Mouse (Mus musculus): ENCODE measurements around the gene Ctsll3. TPM values are rescaled to one million over a fixed set of nuclear protein-coding genes. Genes with fewer than 3 reads are reported as not detected.

Ctsll3 gene
- polyA plus RNA-seq (2014; fragmentation: Nextera tagmentation; extraction: Ambion mirVana), result not detected in 2 replicates

- Histone ChIP-seq H3K4me1 (replicated peaks; ENCODE audit: control insufficient read depth, insufficient read depth, low read length) (no peaks in the 10 kb centered on the region), H3K36me3 (ENCODE audit: control insufficient read depth, insufficient read depth, low read length) (no peaks in the 10 kb centered on the region), H3K4me3 (ENCODE audit: low read depth, low read length) (no peak within 1 kb of the TSS), H3K4me2 (no peak within 1 kb of the TSS), H3K27me3 (replicated peaks; ENCODE audit: control insufficient read depth, insufficient read depth, low read length) (no peaks in the 10 kb centered on the region), H3K27ac (ENCODE audit: low read depth, low read length) (no peak within 1 kb of the TSS), H3K9me3 (ENCODE audit: control insufficient read depth, low read length) (no peaks in the 10 kb centered on the region), H3K9ac (ENCODE audit: low read depth, low read length) (no peak within 1 kb of the TSS)
- DNase-seq (ENCODE audit: low spot score) (no peak), ATAC-seq (replicated peaks; ENCODE audit: low FRiP score) (no peak)
- WGBS, result 44% methylated on average over 1 of the region's 1 CpGs
These were observed at the start of gene Ctsll3 for GRCm38 (mm10) chr13:60802749-60803148. Ctsll3 (minus strand) TSS chr13:60802849.

DNA sequence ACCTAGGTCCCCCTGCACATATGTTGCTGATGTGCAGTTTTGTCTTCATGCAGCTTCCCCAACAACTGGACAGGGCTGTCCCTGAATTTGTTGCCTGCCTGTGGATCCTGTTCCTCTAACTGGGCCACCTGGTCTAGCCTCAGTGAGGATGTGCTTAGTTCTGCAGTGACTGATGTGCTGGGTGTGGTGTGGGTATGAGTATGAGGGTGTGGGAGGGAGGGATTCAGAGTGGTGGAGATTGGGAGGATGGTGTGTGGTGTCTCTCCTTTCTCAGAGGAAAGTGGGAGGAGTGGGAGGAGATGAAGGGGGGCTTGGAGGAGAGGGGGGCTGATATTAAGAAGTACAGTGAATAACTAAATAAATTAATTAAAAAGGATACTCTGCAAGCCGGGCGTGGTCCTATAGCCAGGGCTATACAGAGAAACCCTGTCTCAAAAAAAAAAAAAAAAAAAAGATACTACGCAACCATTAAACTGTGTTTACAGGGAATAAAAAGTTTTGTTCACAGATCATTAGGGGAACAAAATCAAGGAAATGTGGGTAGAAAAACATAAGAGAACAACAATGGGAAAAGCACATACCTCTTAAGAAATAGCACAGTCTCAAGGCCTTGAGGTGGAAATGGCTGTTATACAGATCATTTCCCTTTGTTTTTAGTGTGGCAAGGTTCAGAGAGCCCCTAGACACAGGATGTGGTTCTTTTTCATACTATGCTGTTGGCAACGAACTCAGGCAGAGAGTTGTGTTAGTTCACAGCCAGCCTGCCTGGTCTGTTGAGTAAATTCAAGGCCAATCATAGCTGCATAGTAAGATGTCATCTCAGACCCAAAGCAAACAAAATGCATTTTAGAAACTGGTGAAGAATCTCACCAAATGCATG, 45.8 kb upstream of the Ctsll3 start:
- DNase-seq (ENCODE audit: low spot score) (no peak), ATAC-seq (replicated peaks; ENCODE audit: low FRiP score) (no peak)
- no peak overlapping the region for H3K9ac ChIP-seq (ENCODE audit: low read depth, low read length)
- H3K27me3 ChIP-seq (replicated peaks; ENCODE audit: control insufficient read depth, insufficient read depth, low read length), result no peaks in the 10 kb centered on the region
- no peaks in the 10 kb centered on the region for H3K36me3 ChIP-seq (ENCODE audit: control insufficient read depth, insufficient read depth, low read length)
- no peaks in the 10 kb centered on the region for H3K9me3 ChIP-seq (ENCODE audit: control insufficient read depth, low read length)
- no peak overlapping the region for H3K27ac ChIP-seq (ENCODE audit: low read depth, low read length)
- WGBS, result 77% methylated on average over 4 of the region's 4 CpGs
- no peak overlapping the region for H3K4me2 ChIP-seq
- H3K4me1 ChIP-seq (replicated peaks; ENCODE audit: control insufficient read depth, insufficient read depth, low read length), result no peaks in the 10 kb centered on the region
- no peak overlapping the region for H3K4me3 ChIP-seq (ENCODE audit: low read depth, low read length)

DNA sequence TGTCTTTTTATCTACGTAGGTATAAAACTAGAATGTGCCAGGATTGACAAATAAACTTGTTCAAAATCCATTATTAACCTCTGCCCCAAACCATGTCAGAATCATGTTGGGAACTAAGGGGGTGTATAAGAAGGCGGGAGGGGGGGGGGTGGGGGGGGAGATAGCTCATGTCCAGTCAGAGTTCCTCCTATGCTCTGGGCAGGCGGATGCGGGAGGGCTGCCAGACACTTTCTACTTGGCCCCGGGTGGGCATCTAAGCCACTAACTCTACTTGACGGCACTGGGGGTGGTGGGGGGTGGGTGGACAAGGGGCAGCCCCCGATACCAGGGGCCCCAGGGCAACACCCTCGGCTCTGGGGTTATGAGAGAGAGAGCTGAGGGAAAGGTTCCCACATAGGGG, 40.5 kb upstream of the Ctsll3 start:
- Histone ChIP-seq H3K27me3 (replicated peaks; ENCODE audit: control insufficient read depth, insufficient read depth, low read length) (no peaks in the 10 kb centered on the region), H3K4me2 (no peak overlapping the region), H3K36me3 (ENCODE audit: control insufficient read depth, insufficient read depth, low read length) (no peaks in the 10 kb centered on the region), H3K27ac (ENCODE audit: low read depth, low read length) (no peak overlapping the region), H3K4me3 (ENCODE audit: low read depth, low read length) (no peak overlapping the region), H3K4me1 (replicated peaks; ENCODE audit: control insufficient read depth, insufficient read depth, low read length) (no peaks in the 10 kb centered on the region), H3K9ac (ENCODE audit: low read depth, low read length) (no peak overlapping the region), H3K9me3 (ENCODE audit: control insufficient read depth, low read length) (no peaks in the 10 kb centered on the region)
- WGBS, result 80% methylated on average over 8 of the region's 8 CpGs
- DNase-seq (ENCODE audit: low spot score) (no peak), ATAC-seq (replicated peaks; ENCODE audit: low FRiP score) (no peak)

- no peak for ATAC-seq (replicated peaks; ENCODE audit: low FRiP score)
- 82% methylated on average over 6 of the region's 6 CpGs for WGBS
- H3K4me1 ChIP-seq (replicated peaks; ENCODE audit: control insufficient read depth, insufficient read depth, low read length), result no peaks in the 10 kb centered on the region
These were observed 40.1 kb upstream of the Ctsll3 start for GRCm38 (mm10) chr13:60842703-60843102.

GRCm38 (mm10) chr13:60839353-60839902, 36.8 kb upstream of the Ctsll3 start:
- no peaks in the 10 kb centered on the region for H3K4me1 ChIP-seq (replicated peaks; ENCODE audit: control insufficient read depth, insufficient read depth, low read length)
- H3K4me3 ChIP-seq (ENCODE audit: low read depth, low read length), result no peak overlapping the region
- ATAC-seq (replicated peaks; ENCODE audit: low FRiP score) (no peak), DNase-seq (ENCODE audit: low spot score) (no peak)
- no peaks in the 10 kb centered on the region for H3K27me3 ChIP-seq (replicated peaks; ENCODE audit: control insufficient read depth, insufficient read depth, low read length)
- H3K9ac ChIP-seq (ENCODE audit: low read depth, low read length), result no peak overlapping the region
- H3K4me2 ChIP-seq, result no peak overlapping the region
- no peaks in the 10 kb centered on the region for H3K9me3 ChIP-seq (ENCODE audit: control insufficient read depth, low read length)
- WGBS, result 55% methylated on average over 2 of the region's 2 CpGs
- no peak overlapping the region for H3K27ac ChIP-seq (ENCODE audit: low read depth, low read length)
- H3K36me3 ChIP-seq (ENCODE audit: control insufficient read depth, insufficient read depth, low read length), result no peaks in the 10 kb centered on the region

More at GRCm38 (mm10) chr13:60842703-60843102, 40.1 kb upstream of the Ctsll3 start:
- H3K27ac ChIP-seq (ENCODE audit: low read depth, low read length), result no peak overlapping the region
- no peak overlapping the region for H3K4me3 ChIP-seq (ENCODE audit: low read depth, low read length)
- H3K9ac ChIP-seq (ENCODE audit: low read depth, low read length), result no peak overlapping the region
- no peak overlapping the region for H3K4me2 ChIP-seq
- no peaks in the 10 kb centered on the region for H3K36me3 ChIP-seq (ENCODE audit: control insufficient read depth, insufficient read depth, low read length)
- H3K9me3 ChIP-seq (ENCODE audit: control insufficient read depth, low read length), result no peaks in the 10 kb centered on the region
- H3K27me3 ChIP-seq (replicated peaks; ENCODE audit: control insufficient read depth, insufficient read depth, low read length), result no peaks in the 10 kb centered on the region
- no peak for DNase-seq (ENCODE audit: low spot score)

GRCm38 (mm10) chr13:60826052-60826451, 23.4 kb upstream of the Ctsll3 start:
- ATAC-seq (replicated peaks; ENCODE audit: low FRiP score), result no peak
- Histone ChIP-seq H3K36me3 (ENCODE audit: control insufficient read depth, insufficient read depth, low read length) (no peaks in the 10 kb centered on the region), H3K9ac (ENCODE audit: low read depth, low read length) (no peak overlapping the region), H3K4me3 (ENCODE audit: low read depth, low read length) (no peak overlapping the region), H3K27me3 (replicated peaks; ENCODE audit: control insufficient read depth, insufficient read depth, low read length) (no peaks in the 10 kb centered on the region), H3K4me2 (no peak overlapping the region), H3K27ac (ENCODE audit: low read depth, low read length) (no peak overlapping the region), H3K9me3 (ENCODE audit: control insufficient read depth, low read length) (no peaks in the 10 kb centered on the region), H3K4me1 (replicated peaks; ENCODE audit: control insufficient read depth, insufficient read depth, low read length) (no peaks in the 10 kb centered on the region)
- WGBS, result 48% methylated on average over 3 of the region's 3 CpGs
- no peak for DNase-seq (ENCODE audit: low spot score)

- no peaks in the 10 kb centered on the region for H3K27me3 ChIP-seq (replicated peaks; ENCODE audit: control insufficient read depth, insufficient read depth, low read length)
- H3K27ac ChIP-seq (ENCODE audit: low read depth, low read length), result no peak overlapping the region
- no peak overlapping the region for H3K4me3 ChIP-seq (ENCODE audit: low read depth, low read length)
- DNase-seq (ENCODE audit: low spot score) (no peak), ATAC-seq (replicated peaks; ENCODE audit: low FRiP score) (no peak)
- no peak overlapping the region for H3K4me2 ChIP-seq
- no peaks in the 10 kb centered on the region for H3K36me3 ChIP-seq (ENCODE audit: control insufficient read depth, insufficient read depth, low read length)
- no peaks in the 10 kb centered on the region for H3K9me3 ChIP-seq (ENCODE audit: control insufficient read depth, low read length)
- WGBS, result 73% methylated on average over 3 of the region's 3 CpGs
- no peaks in the 10 kb centered on the region for H3K4me1 ChIP-seq (replicated peaks; ENCODE audit: control insufficient read depth, insufficient read depth, low read length)
- no peak overlapping the region for H3K9ac ChIP-seq (ENCODE audit: low read depth, low read length)
These were observed 18.0 kb upstream of the Ctsll3 start for GRCm38 (mm10) chr13:60820486-60821175.

- no peak for ATAC-seq (replicated peaks; ENCODE audit: low FRiP score)
- Histone ChIP-seq H3K9ac (ENCODE audit: low read depth, low read length) (no peak overlapping the region), H3K4me1 (replicated peaks; ENCODE audit: control insufficient read depth, insufficient read depth, low read length) (no peaks in the 10 kb centered on the region), H3K36me3 (ENCODE audit: control insufficient read depth, insufficient read depth, low read length) (no peaks in the 10 kb centered on the region), H3K4me3 (ENCODE audit: low read depth, low read length) (no peak overlapping the region), H3K27me3 (replicated peaks; ENCODE audit: control insufficient read depth, insufficient read depth, low read length) (no peaks in the 10 kb centered on the region), H3K27ac (ENCODE audit: low read depth, low read length) (no peak overlapping the region), H3K4me2 (no peak overlapping the region), H3K9me3 (ENCODE audit: control insufficient read depth, low read length) (no peaks in the 10 kb centered on the region)
- peak; percentile 36 for DNase-seq (ENCODE audit: low spot score)
- 13% methylated on average over 7 of the region's 7 CpGs for WGBS
These were observed 16.8 kb upstream of the Ctsll3 start for GRCm38 (mm10) chr13:60819469-60819868.

Measured in liver, embryonic 11.5 days (tissue).